Mouse (Mus musculus): ENCODE data around the gene Lrrc10.
"Not testable (repeated sequence)": the region's sequence is repeated elsewhere in the genome, so short reads cannot be mapped to it uniquely, and the experiment has no call there.

The Lrrc10 gene

GRCm38 (mm10) chr10:117043497-117044166 lies 1.5 kb upstream of the Lrrc10 start:
- not testable (repeated sequence) for DNase-seq (ENCODE audit: low spot score in 2 of 2)

DNA sequence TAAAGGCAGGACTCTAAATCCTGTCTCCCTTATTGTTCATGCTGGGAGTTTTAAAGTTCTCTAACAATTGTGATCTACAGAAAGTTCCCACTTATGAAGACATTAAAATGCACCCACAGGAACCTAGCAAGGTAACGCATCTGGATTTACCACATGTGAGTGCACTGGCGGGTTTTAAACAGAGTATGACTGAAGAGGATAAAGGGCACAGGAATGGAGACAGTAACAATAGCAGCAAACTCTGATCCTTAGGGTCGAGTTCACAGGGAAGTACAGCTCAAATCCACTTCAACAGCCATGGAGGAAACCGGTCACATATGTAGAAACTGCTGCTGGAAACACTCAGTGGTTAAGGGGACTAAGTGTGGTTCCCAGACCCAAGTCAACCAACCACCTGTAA lies 4.1 kb downstream of the Lrrc10 start:
- DNase-seq (ENCODE audit: low spot score in 2 of 2) = no peak

DNA sequence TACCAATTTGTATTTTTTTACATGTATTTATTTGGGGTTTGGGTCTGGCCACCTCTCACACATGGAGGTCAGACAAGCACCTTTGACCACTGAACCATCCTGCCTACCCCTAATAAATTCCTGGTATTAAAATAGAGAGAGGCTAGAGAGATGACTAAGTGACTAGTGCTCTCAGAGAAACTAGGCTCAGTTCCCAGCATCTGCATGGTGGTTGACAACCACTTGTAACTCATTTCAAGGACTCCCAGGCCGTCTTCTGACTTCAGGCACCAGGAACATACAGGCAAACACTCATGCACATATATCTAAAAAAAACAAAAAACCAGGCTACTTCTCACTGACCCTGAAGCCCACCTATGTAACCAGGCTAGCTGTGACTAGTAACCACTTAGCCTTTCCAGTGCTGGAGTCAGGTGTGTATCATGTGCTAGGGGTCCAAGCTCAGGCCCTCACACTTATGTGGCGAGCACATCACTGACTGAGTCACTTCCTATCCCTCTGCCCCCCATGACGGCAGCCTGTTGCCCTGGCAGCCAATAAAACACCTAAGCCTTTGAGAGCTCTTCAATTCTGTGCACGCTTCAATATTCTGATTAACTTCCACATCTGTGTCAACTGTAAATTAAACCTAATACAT lies 4.9 kb downstream of the Lrrc10 start:
- DNase-seq (ENCODE audit: low spot score in 2 of 2) = no peak

- DNase-seq (ENCODE audit: low spot score in 2 of 2) = no peak
Measured at GRCm38 (mm10) chr10:117055668-117056067, 10.5 kb downstream of the Lrrc10 start.

- DNase-seq (ENCODE audit: low spot score in 2 of 2) = no peak
Measured at GRCm38 (mm10) chr10:117062894-117063253, 17.7 kb downstream of the Lrrc10 start.

- peak; percentile 77 to 84 for DNase-seq (ENCODE audit: low spot score in 2 of 2)
Measured at GRCm38 (mm10) chr10:117063254-117064021, 18.3 kb downstream of the Lrrc10 start, which contains the start of gene Cct2. Gene Cct2 (minus strand): TSS chr10:117063814.

- DNase-seq (ENCODE audit: low spot score in 2 of 2) = no peak
Measured at GRCm38 (mm10) chr10:117064076-117064475, 18.9 kb downstream of the Lrrc10 start.

DNA sequence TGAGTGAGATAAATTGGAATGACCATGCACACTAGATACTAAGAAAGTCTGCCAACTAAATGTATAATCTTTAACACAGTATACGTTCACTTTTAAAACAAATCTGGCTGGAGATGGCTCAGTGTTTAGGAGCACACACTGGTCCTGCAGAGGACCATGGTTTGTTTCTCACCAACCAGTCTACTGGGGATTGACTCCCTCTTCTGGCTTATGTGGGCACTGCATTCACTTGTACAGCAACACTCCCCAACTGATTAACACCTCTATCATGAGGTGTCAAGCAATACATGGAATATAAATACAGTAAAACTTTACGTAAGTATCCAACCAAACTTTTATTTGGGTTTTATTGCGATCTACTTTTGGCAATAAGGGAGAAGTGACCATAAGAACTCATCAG lies 24.0 kb downstream of the Lrrc10 start:
- no peak for DNase-seq (ENCODE audit: low spot score in 2 of 2)

- DNase-seq (ENCODE audit: low spot score in 2 of 2) = no peak
Measured at GRCm38 (mm10) chr10:117072191-117072888, 27.2 kb downstream of the Lrrc10 start.

GRCm38 (mm10) chr10:117073176-117073575 lies 28.0 kb downstream of the Lrrc10 start:
- no peak for DNase-seq (ENCODE audit: low spot score in 2 of 2)

DNA sequence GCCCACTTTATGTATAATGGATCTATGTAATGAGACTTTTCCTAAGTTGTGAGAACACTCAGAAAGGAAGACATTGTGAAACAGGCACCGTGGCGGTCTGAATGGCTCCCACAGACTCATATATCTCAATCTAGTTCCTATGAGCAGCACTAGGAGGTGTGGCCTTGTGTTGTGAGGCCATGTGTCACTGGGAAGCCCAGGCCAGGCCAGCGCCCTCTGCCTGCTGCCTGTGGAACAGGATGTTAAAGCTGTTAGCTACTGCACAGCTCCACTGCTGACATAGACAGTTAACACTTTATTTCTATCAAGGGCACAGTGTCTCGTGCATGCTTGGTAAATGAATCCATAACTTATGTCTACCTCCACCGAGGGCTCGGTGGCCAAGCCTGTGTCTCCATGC lies 33.1 kb downstream of the Lrrc10 start:
- no peak for DNase-seq (ENCODE audit: low spot score in 2 of 2)

DNA sequence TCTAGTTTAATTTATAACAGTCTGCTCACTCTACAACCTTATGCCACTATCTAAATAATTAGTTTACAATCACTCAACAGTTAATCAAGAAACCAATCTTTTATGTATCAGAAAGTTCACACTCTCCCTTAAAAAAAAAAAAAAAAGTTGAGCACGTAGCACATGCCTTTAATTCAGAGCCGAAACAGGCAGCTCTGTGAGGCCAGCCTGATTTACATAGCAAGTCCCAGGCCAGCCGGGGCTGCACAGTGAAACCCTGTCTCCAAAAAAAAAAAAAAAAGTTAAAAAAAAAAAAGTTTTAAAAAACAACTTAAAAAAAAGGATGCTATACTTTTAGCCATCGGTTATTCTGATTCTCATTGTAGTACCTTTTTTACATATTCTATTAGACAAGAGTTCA lies 36.2 kb downstream of the Lrrc10 start:
- no peak for DNase-seq (ENCODE audit: low spot score in 2 of 2)

DNA sequence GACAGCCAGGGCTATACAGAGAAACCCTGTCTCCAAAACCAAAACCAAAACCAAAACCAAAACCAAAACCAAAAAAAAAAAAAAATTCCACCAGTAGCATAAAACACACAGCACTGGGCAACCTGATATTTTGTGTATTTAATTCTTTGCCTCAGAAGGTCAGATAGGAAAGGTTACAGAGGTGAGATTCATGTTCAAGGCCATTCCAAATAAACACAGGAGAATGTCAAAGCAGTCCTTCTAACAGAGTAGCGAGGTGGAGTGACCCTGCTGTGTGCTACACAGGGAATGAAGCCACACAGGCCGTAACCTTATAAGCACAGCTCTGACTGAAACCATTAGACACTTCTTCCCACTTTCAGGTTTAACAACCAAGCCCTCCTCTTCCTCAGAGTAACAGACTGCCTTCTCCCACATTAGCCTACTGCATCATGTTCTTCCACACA lies 36.8 kb downstream of the Lrrc10 start:
- DNase-seq (ENCODE audit: low spot score in 2 of 2) = no peak

DNA sequence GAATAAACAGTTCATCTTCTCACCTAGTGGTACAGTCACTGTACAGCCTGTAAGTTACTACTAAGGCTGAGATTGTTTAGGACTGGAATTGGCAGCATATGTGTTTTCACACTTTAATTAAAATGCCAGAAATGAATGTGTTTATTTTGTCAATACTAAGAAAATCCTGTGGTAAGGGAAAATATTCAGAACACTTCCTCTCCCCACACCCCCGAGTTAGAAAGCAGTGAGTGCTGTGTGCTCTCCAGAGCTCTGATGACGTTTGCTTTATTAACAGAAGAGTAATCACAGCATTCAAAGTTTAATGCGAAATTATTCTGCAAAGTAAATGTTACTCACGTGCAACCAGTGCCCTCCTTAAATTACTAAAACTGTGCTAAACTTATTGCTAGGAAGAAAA lies 44.5 kb downstream of the Lrrc10 start:
- DNase-seq (ENCODE audit: low spot score in 2 of 2) = no peak

GRCm38 (mm10) chr10:117094504-117095329 lies 49.6 kb downstream of the Lrrc10 start:
- DNase-seq (ENCODE audit: low spot score in 2 of 2) = peak; percentile 14 to 29

- no peak for DNase-seq (ENCODE audit: low spot score in 2 of 2)
Measured at GRCm38 (mm10) chr10:117096096-117096495, 51.0 kb downstream of the Lrrc10 start.
